Mouse (Mus musculus) G1E (cell line): Measurements from ENCODE around the gene Cutc.

Source experiments
- CTCF ChIP-seq: IDR thresholded peaks from 2 replicates; pipeline ENCODE4 v1.5.1; 2012; ENCODE audit warnings: low read depth, low read length, inconsistent platforms, mixed read lengths
- GATA1 ChIP-seq: IDR thresholded peaks from 2 replicates; pipeline ENCODE4 v1.6.1; 2012; ENCODE audit warnings: borderline replicate concordance, low read length, inconsistent platforms, mixed read lengths
- GATA2 ChIP-seq: IDR thresholded peaks from 2 replicates; pipeline ENCODE4 v1.6.1; 2012; ENCODE audit warnings: low read depth, low read length, inconsistent platforms, borderline replicate concordance
- TAL1 ChIP-seq: conservative IDR thresholded peaks from 2 replicates; pipeline ENCODE4 v1.6.1; 2012; ENCODE audit warnings: low read depth, low read length, inconsistent platforms, mixed read lengths

DNA sequence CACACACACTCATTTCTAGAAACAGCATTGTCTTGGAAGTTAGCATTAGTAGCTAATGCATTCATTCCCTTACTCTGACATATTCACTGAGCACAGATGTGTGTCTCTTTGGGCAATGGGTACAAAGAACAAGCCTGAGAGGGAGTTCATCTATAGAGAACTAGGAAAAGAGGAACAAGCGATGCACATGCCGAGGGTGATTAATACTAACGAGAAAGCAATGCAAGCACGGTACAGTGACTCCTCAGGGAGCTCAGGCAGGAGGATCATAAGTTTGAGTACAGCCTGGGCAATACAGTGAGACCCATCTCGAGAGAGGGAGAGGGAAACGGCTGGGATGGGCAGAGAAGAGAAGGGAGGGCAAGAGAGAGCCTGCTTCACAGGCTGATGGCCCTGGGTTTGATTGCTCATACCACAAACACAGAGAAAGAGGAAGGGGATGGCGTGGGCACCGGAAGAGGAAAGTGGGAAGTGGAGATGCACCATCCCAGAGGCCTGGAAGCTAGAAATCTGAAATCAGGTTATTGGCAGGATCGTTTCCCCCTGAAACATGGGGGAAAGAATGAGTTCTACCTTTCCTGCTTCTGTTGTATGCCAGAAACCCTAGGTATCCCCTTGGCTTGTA lies 48.7 kb downstream of the Cutc start:
- TF ChIP-seq CTCF (no peak), TAL1 (no peak), GATA1 (no peak), GATA2 (no peak)
